In genomic region chr10:108024227-108024626, GRCm38 (mm10) we compare ENCODE assay signal across 20 mouse cellular contexts.
"Had no signal": no experiment of that assay in that cellular context is flagged by ENCODE, and none has a peak within 500 bp of the region (broad histone marks: within the 10 kb centered on the region; RNA-seq: fewer than 3 reads in every experiment).

No protein-coding gene starts in this region.

- H3K27me3 ChIP-seq: liver, embryonic 15.5 days; lung, embryonic 15.5 days; megakaryocyte, embryonic 14.5 days; midbrain, embryonic 13.5 days; neural tube, embryonic 13.5 days; stomach, embryonic 15.5 days had no signal

- H3K4me1 ChIP-seq: liver, embryonic 15.5 days; lung, embryonic 15.5 days; midbrain, embryonic 10.5 days; midbrain, embryonic 13.5 days; neural tube, embryonic 13.5 days; stomach, embryonic 15.5 days had no signal

- ATAC-seq: midbrain, embryonic 13.5 days; midbrain, embryonic 16.5 days had no signal

- H3K9ac ChIP-seq: liver, embryonic 15.5 days; lung, embryonic 15.5 days; midbrain, embryonic 13.5 days; neural tube, embryonic 13.5 days; stomach, embryonic 15.5 days had no signal

- H3K36me3 ChIP-seq: liver, embryonic 15.5 days; lung, embryonic 15.5 days; midbrain, embryonic 10.5 days; midbrain, embryonic 13.5 days; neural tube, embryonic 13.5 days; stomach, embryonic 15.5 days had no signal

- H3K9me3 ChIP-seq: liver, embryonic 15.5 days; lung, embryonic 15.5 days; midbrain, embryonic 10.5 days; midbrain, embryonic 13.5 days; neural tube, embryonic 13.5 days; stomach, embryonic 15.5 days had no signal

- H3K4me3 ChIP-seq: layer of hippocampus, adult 2 months; liver, embryonic 15.5 days; lung, embryonic 15.5 days; megakaryocyte, embryonic 14.5 days; midbrain, embryonic 10.5 days; midbrain, embryonic 13.5 days; myocyte; neural tube, embryonic 13.5 days; stomach, embryonic 15.5 days had no signal

- H3K4me2 ChIP-seq: liver, embryonic 15.5 days; lung, embryonic 15.5 days; midbrain, embryonic 13.5 days; neural tube, embryonic 13.5 days; stomach, embryonic 15.5 days had no signal

- H3K27ac ChIP-seq: kidney, postnatal 0 days; layer of hippocampus, adult 2 months; liver, embryonic 15.5 days; lung, embryonic 15.5 days; midbrain, embryonic 10.5 days; midbrain, embryonic 13.5 days; neural tube, embryonic 13.5 days; stomach, embryonic 15.5 days had no signal

- DNase-seq: kidney, postnatal 25 days; layer of hippocampus, adult 9-11 months; lung, adult 18-20 months; lung, postnatal 10 days; lung, postnatal 36 days; retina, postnatal 1 day; right cerebral cortex, postnatal 25 days; spleen, adult 18-20 months; thymus, postnatal 25 days had no signal
